Comparison of ENCODE assay signal across 16 mouse cellular contexts in genomic region chr2:65187164-65187563, GRCm38 (mm10).
"Had no signal": no experiment of that assay in that cellular context is flagged by ENCODE, and none has a peak within 500 bp of the region (broad histone marks: within the 10 kb centered on the region; RNA-seq: fewer than 3 reads in every experiment).

No protein-coding gene starts in this region.

- H3K27me3 ChIP-seq: midbrain, embryonic 13.5 days; midbrain, embryonic 15.5 days; neural tube, embryonic 12.5 days; stomach, embryonic 15.5 days had no signal

- H3K4me2 ChIP-seq: lung, embryonic 14.5 days; midbrain, embryonic 11.5 days; midbrain, embryonic 13.5 days; midbrain, embryonic 15.5 days; neural tube, embryonic 12.5 days; stomach, embryonic 15.5 days had no signal

- H3K27ac ChIP-seq: macrophage; midbrain, embryonic 13.5 days; midbrain, embryonic 15.5 days; neural tube, embryonic 12.5 days; stomach, embryonic 15.5 days; stomach, postnatal 0 days had no signal

- H3K9ac ChIP-seq: lung, embryonic 14.5 days; midbrain, embryonic 13.5 days; midbrain, embryonic 15.5 days; neural tube, embryonic 12.5 days; stomach, embryonic 15.5 days had no signal

- ATAC-seq: midbrain, embryonic 13.5 days; midbrain, embryonic 15.5 days had no signal

- DNase-seq: lung, adult 18-20 months; lung, embryonic 14.5 days; lung, postnatal 10 days; lung, postnatal 36 days; right cerebral cortex, postnatal 14 days; thymus, adult 2 months; thymus, postnatal 25 days; thymus, postnatal 4 days had no signal

- H3K4me3 ChIP-seq: megakaryocyte, embryonic 14.5 days; midbrain, embryonic 13.5 days; midbrain, embryonic 15.5 days; neural tube, embryonic 12.5 days; stomach, embryonic 15.5 days had no signal

- H3K9me3 ChIP-seq: megakaryocyte, embryonic 14.5 days; midbrain, embryonic 13.5 days; midbrain, embryonic 15.5 days; neural tube, embryonic 12.5 days; stomach, embryonic 15.5 days had no signal

- H3K36me3 ChIP-seq: midbrain, embryonic 13.5 days; midbrain, embryonic 15.5 days; neural tube, embryonic 12.5 days; stomach, embryonic 15.5 days had no signal
